Mouse (Mus musculus) intestine, postnatal 0 days (tissue): ENCODE measurements around the gene Itprid1. TPM values are rescaled to one million over a fixed set of nuclear protein-coding genes. Genes with fewer than 3 reads are reported as not detected.

Experiments
- ATAC-seq: fragments of 200-750 bp; cut with Nextera tagmentation; 2 replicates; pipeline ENCODE4 v1.8.0; 2017; ENCODE audit warnings: mild to moderate bottlenecking, moderate TSS enrichment, moderate library complexity
- H3K27ac ChIP-seq: fragments of 300-500 bp; sonication (generic); 2 replicates; pipeline ENCODE4 v1.5.1; 2014; ENCODE audit warnings: mild to moderate bottlenecking, low read depth, low read length, moderate library complexity
- H3K27me3 ChIP-seq: fragments of 300-500 bp; sonication (generic); replicated peaks from 2 replicates; pipeline ENCODE4 v1.6.1; 2014; ENCODE audit warnings: low read length, mixed read lengths; ENCODE audit not compliant: control insufficient read depth, insufficient read depth
- H3K36me3 ChIP-seq: fragments of 300-500 bp; sonication (generic); 2 replicates; pipeline ENCODE4 v1.6.1; 2014; ENCODE audit warnings: mild to moderate bottlenecking, moderate library complexity; ENCODE audit not compliant: control insufficient read depth, insufficient read depth
- H3K4me1 ChIP-seq: fragments of 300-500 bp; sonication (generic); replicated peaks from 2 replicates; pipeline ENCODE4 v1.6.1; 2014; ENCODE audit warnings: antibody characterized with exemption, low read length, mixed read lengths; ENCODE audit not compliant: control insufficient read depth, insufficient read depth
- H3K4me2 ChIP-seq: fragments of 300-500 bp; sonication (generic); replicated peaks from 2 replicates; pipeline ENCODE4 v1.6.1; 2014; ENCODE audit warnings: low read depth, mild to moderate bottlenecking, moderate library complexity
- H3K4me3 ChIP-seq: fragments of 300-500 bp; sonication (generic); 2 replicates; pipeline ENCODE4 v1.5.1; 2014; ENCODE audit warnings: low read depth, low read length
- H3K9ac ChIP-seq: fragments of 300-500 bp; sonication (generic); 2 replicates; pipeline ENCODE4 v1.6.1; 2014; ENCODE audit warnings: mild to moderate bottlenecking, low read depth, low read length
- H3K9me3 ChIP-seq: fragments of 300-500 bp; sonication (generic); 2 replicates; pipeline ENCODE4 v1.6.1; 2016; ENCODE audit warnings: mixed run types; ENCODE audit not compliant: control insufficient read depth
- CTCF ChIP-seq: sonication (generic); IDR thresholded peaks from 2 replicates; pipeline ENCODE4 v1.5.1; 2016; ENCODE audit warnings: low read depth, mild to moderate bottlenecking, control low read depth, antibody characterized with exemption, moderate library complexity
- WGBS: fragments of 180-500 bp; shearing (Covaris S2); extraction: QIAGEN DNeasy Blood & Tissue Kit; methylation state at CpG from one replicate; pipeline ENCODE4 v1.1.7; 2014; 5-methylcytosine and 5-hydroxymethylcytosine counted together
- polyA plus RNA-seq: library from polyadenylated mRNA; unstranded; fragments of >200 nt; fragmentation: Nextera tagmentation; extraction: Ambion mirVana; gene quantifications from 2 replicates; pipeline ENCODE4 v1.2.1, GENCODE M21; 2015

Gene Itprid1
- polyA plus RNA-seq, 1 experiment from 2014 or later, result not detected

DNA sequence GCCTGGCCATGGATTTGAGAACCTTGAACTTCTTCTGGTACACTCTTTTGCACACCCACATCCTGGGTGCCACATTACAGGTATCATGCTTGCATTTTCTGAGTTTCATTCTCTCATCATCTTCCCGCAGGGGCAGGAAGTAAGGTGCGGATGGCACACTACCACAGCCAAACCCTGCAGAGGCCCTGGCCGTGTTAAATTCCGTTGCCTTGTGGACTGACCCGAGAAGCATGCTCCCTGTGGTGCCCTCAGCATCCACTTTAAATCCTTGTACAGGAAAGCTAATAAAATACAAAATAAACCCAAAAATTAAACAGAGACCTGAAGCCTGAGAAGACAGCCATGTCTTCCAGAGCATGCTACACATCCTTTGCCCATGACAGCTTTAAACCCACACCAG is 82.5 kb downstream of the Itprid1 start:
- H3K4me2 ChIP-seq, result no peak overlapping the region
- no peaks in the 10 kb centered on the region for H3K4me1 ChIP-seq
- no peak overlapping the region for H3K9ac ChIP-seq
- H3K4me3 ChIP-seq, result no peak overlapping the region
- no peak overlapping the region for H3K27ac ChIP-seq
- ATAC-seq, result no peak
- TF ChIP-seq CTCF, result no peak
- H3K9me3 ChIP-seq, result no peaks in the 10 kb centered on the region
- no peaks in the 10 kb centered on the region for H3K36me3 ChIP-seq
- 87% methylated on average over 5 of the region's 5 CpGs for WGBS
- H3K27me3 ChIP-seq, result no peaks in the 10 kb centered on the region

DNA sequence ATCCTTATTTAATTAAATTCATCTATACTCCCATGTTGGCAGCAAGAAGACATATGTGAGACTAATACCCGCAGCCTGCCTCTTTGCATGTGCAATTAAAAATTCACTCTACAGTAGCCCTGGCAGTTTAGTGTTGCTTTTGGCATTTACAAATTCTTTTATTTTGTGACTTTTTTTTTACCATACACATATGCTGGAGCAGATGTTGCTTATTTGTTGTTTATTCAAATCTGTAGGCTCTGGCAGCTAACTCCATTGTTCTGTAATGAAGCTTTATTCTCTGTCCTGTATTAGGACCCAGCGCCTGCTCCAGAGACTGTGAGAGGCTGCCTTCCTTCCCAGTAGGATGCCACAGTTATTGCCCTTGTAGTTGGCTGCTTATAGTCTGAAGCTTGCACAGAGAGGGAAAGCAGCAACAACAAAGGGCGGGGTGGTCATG is 83.6 kb downstream of the Itprid1 start:
- no peaks in the 10 kb centered on the region for H3K9me3 ChIP-seq
- H3K4me2 ChIP-seq, result no peak overlapping the region
- no peak overlapping the region for H3K27ac ChIP-seq
- no peak for ATAC-seq
- no peak overlapping the region for H3K9ac ChIP-seq
- TF ChIP-seq CTCF, result no peak
- no peaks in the 10 kb centered on the region for H3K36me3 ChIP-seq
- no peaks in the 10 kb centered on the region for H3K4me1 ChIP-seq
- H3K27me3 ChIP-seq, result no peaks in the 10 kb centered on the region
- H3K4me3 ChIP-seq, result no peak overlapping the region
- 75% methylated on average over 3 of the region's 3 CpGs for WGBS

DNA sequence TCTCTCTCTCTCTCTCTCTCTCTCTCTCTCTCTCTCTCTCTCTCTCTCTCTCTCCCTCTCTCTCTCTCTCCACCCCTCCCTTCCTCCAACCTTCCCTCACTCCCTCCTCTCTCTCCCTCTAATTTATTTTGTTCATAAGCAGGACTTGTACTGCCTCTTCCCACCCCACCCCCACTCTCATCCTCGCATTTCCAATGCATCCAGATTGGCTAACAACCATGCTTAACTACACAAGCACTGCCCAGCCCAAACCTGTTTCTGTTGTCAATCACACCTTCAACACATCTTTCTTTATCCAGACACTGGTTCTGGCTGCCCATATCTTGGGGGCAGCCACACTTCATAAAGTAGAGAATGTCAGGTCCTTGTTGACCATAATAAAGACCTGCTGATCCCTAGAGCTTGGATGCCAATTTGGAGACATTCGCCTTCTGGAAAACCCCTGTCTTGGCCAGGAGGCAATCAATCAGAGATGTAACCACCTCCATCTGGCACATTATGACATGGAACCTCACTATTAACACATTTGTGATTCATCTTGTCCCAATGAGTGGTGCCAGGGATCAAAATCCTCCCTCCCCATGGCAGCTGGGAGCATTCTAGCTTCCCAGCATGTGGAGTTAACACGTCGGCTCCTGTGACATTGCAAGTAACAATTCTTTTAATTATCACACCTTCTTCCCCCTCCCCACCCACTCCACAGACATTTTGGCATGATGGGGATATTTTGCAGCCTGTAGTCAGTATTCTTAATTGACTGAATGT is 84.4 kb downstream of the Itprid1 start:
- H3K27ac ChIP-seq, result no peak overlapping the region
- H3K9ac ChIP-seq, result no peak overlapping the region
- H3K9me3 ChIP-seq, result no peaks in the 10 kb centered on the region
- no peaks in the 10 kb centered on the region for H3K4me1 ChIP-seq
- H3K4me2 ChIP-seq, result no peak overlapping the region
- no peak overlapping the region for H3K4me3 ChIP-seq
- WGBS, result 71% methylated on average over 4 of the region's 4 CpGs
- H3K27me3 ChIP-seq, result no peaks in the 10 kb centered on the region
- no peaks in the 10 kb centered on the region for H3K36me3 ChIP-seq
- no peak for TF ChIP-seq CTCF
- ATAC-seq, result no peak

DNA sequence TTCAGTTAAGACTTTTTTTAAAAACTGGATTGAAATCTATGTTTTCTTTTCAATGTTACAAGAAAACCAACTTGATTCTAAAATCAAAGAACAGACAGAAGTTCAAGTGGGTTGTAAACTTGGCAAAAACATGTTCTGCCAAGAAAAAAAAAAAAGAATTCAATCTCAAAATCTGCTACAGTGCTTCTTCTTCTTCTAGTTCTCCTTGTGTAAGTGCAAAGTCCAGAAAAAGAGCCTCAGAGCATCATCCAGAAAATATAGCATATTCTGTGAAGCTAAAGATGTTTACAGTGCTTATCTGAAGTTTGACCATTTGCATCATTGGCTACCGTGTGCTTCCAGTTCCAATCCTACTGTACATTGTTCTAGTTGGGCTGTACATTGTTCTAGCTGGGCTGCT is 108.0 kb downstream of the Itprid1 start:
- H3K27me3 ChIP-seq, result no peaks in the 10 kb centered on the region
- H3K36me3 ChIP-seq, result no peaks in the 10 kb centered on the region
- H3K27ac ChIP-seq, result no peak overlapping the region
- TF ChIP-seq CTCF, result no peak
- no peaks in the 10 kb centered on the region for H3K9me3 ChIP-seq
- no peak for ATAC-seq
- WGBS, result 76% methylated on average over 1 of the region's 1 CpGs
- no peak overlapping the region for H3K4me2 ChIP-seq
- no peak overlapping the region for H3K4me3 ChIP-seq
- H3K4me1 ChIP-seq, result no peaks in the 10 kb centered on the region
- H3K9ac ChIP-seq, result no peak overlapping the region

DNA sequence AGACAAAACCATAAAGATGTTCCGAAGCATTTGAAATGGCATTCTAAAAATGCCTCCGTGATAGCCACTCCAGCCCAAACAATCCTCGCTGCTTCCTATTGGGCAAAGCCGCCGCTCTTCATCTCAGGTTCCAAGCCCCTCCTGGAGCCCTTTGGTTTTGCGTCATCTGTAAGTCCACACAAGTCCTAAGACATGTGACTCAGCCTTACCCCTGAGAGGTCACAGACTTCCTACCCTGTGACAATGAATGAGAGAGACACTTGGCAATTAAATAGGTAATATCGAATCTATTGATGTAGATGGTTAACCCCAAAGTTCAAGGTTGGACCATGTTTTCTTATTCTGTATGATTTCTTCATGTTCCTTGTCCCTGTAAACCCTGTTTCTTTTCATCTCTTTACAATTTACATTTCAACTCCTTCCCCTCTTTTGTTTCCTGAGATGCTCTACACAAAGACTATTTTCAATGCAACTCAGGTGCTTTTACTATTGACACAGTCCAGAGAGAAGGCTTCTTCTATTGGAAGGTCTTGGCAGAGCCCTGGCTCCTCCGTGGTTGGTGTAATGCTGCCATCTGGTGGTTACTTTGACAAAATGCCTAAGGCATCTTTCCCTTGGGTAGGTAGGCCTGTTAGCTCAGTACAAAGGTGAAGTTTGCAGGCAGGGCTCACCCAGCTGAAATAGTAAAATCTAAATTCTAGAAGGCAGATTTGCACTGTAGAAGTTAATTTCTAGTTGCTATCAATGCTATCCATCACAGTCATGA is 113.8 kb downstream of the Itprid1 start:
- peak; percentile 91 for TF ChIP-seq CTCF
- no peaks in the 10 kb centered on the region for H3K27me3 ChIP-seq

DNA sequence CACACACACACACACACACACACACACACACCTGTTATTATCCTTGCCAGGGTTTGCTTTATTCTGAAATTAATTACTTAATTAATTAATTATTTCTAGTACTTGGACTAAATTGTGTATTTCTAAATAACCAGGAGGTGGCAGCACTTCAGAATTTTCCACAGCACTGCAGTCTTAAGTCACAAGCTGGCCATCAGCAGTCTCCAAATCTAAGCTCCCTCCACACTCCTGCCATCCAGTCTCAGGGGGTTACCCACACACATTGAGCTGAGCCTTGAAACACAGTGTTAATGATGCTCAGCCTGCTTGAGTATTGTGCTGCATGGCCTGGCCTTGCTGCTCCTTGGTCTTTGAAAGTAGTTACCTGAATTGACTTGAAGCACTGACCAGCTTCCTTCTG is 136.3 kb downstream of the Itprid1 start:
- Histone ChIP-seq H3K27me3 (no peaks in the 10 kb centered on the region), H3K4me3 (no peak overlapping the region), H3K4me2 (no peak overlapping the region), H3K27ac (no peak overlapping the region), H3K9ac (no peak overlapping the region), H3K36me3 (no peaks in the 10 kb centered on the region), H3K9me3 (no peaks in the 10 kb centered on the region), H3K4me1 (no peaks in the 10 kb centered on the region)
- no peak for ATAC-seq
- peak; percentile 51 for TF ChIP-seq CTCF

More for the DNA sequence above, 113.8 kb downstream of the Itprid1 start:
- Histone ChIP-seq H3K9me3 (no peaks in the 10 kb centered on the region), H3K4me2 (no peak overlapping the region), H3K9ac (no peak overlapping the region), H3K27ac (no peak overlapping the region), H3K36me3 (no peaks in the 10 kb centered on the region), H3K4me3 (no peak overlapping the region), H3K4me1 (no peaks in the 10 kb centered on the region)
- ATAC-seq, result no peak
- WGBS, result 70% methylated on average over 8 of the region's 8 CpGs
